Mouse (Mus musculus) forebrain, embryonic 11.5 days (tissue): ENCODE data around the gene 3110082J24Rik. TPM values are rescaled to one million over a fixed set of nuclear protein-coding genes. Genes with fewer than 3 reads are reported as not detected.

Experiments used
- ATAC-seq: fragments of 200-750 bp; cut with Nextera tagmentation; replicated peaks from 2 replicates; pipeline ENCODE4 v1.8.0; 2017; ENCODE audit warnings: moderate TSS enrichment; ENCODE audit not compliant: low FRiP score
- DNase-seq: peaks from one replicate; pipeline ENCODE4 v3.0.0-alpha.2; 2017; ENCODE audit warnings: low spot score
- H3K27ac ChIP-seq: fragments of 300-500 bp; sonication (generic); 2 replicates; pipeline ENCODE4 v1.5.1; 2014; ENCODE audit warnings: low read depth, low read length
- H3K27me3 ChIP-seq: fragments of 300-500 bp; sonication (generic); 2 replicates; pipeline ENCODE4 v1.6.1; 2014; ENCODE audit warnings: mild to moderate bottlenecking, low read length, mixed read lengths; ENCODE audit not compliant: control insufficient read depth, insufficient read depth
- H3K36me3 ChIP-seq: fragments of 300-500 bp; sonication (generic); 2 replicates; pipeline ENCODE4 v1.6.1; 2014; ENCODE audit warnings: mild to moderate bottlenecking, low read length, moderate library complexity, mixed read lengths; ENCODE audit not compliant: control insufficient read depth, insufficient read depth
- H3K4me1 ChIP-seq: fragments of 300-500 bp; sonication (generic); replicated peaks from 2 replicates; pipeline ENCODE4 v1.6.1; 2014; ENCODE audit warnings: low read length, mixed read lengths; ENCODE audit not compliant: control insufficient read depth, insufficient read depth
- H3K4me2 ChIP-seq: fragments of 300-500 bp; sonication (generic); 2 replicates; pipeline ENCODE4 v1.6.1; 2014; ENCODE audit warnings: low read depth, mild to moderate bottlenecking, low read length, moderate library complexity, mixed read lengths; ENCODE audit not compliant: severe bottlenecking
- H3K4me3 ChIP-seq: fragments of 300-500 bp; sonication (generic); 2 replicates; pipeline ENCODE4 v1.5.1; 2014; ENCODE audit warnings: low read depth, low read length
- H3K9ac ChIP-seq: fragments of 300-500 bp; sonication (generic); 2 replicates; pipeline ENCODE4 v1.6.1; 2014; ENCODE audit warnings: low read length
- H3K9me3 ChIP-seq: fragments of 300-500 bp; sonication (generic); 2 replicates; pipeline ENCODE4 v1.6.1; 2016; ENCODE audit warnings: low read length, mixed read lengths; ENCODE audit not compliant: control insufficient read depth
- WGBS: fragments of 180-500 bp; shearing (Covaris S2); extraction: QIAGEN DNeasy Blood & Tissue Kit; methylation state at CpG from one replicate; pipeline ENCODE4 v1.1.7; 2014; 5-methylcytosine and 5-hydroxymethylcytosine counted together
- polyA plus RNA-seq: library from polyadenylated mRNA; unstranded; fragments of >200 nt; fragmentation: Nextera tagmentation; extraction: Ambion mirVana; gene quantifications from 2 replicates; pipeline ENCODE4 v1.2.1, GENCODE M21; 2014

Gene 3110082J24Rik
- polyA plus RNA-seq, 1 experiment from 2014 or later = 4.7 TPM

DNA sequence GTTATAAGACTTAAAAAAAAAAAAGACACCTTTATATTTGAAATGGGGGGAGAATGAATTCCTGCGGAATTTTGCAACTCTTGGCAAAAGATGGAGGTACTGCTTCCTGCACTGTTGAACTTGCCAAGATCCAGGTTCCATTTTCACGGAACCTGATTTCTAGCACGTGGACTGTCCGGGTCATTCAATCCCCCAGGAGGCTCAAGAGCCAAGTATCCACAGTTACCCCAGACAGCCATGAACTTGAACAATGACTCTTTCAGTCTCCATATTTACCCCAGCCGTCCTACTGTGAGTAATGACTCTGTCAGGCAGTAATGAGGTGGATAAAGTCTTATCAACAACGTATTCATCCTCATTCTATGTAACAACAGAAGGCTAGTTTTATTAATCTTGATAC lies 40.6 kb upstream of the 3110082J24Rik start:
- DNase-seq (no peak), ATAC-seq (no peak)
- 91% methylated on average over 6 of the region's 6 CpGs for WGBS
- no peaks in the 10 kb centered on the region; the same call in 1 of the 2 replicates for H3K4me1 ChIP-seq
- no peak overlapping the region for H3K27ac ChIP-seq
- H3K27me3 ChIP-seq = no peaks in the 10 kb centered on the region
- H3K9ac ChIP-seq = no peak overlapping the region
- H3K4me3 ChIP-seq = no peak overlapping the region
- no peaks in the 10 kb centered on the region for H3K9me3 ChIP-seq
- no peak overlapping the region for H3K4me2 ChIP-seq
- H3K36me3 ChIP-seq = peaks cover 4% of the 10 kb centered on the region; the same call in 1 of the 2 replicates

GRCm38 (mm10) chr5:30138193-30138592 lies 32.3 kb upstream of the 3110082J24Rik start:
- ATAC-seq (no peak), DNase-seq (no peak)
- Histone ChIP-seq H3K9ac (no peak overlapping the region), H3K4me2 (no peak overlapping the region), H3K27ac (no peak overlapping the region), H3K27me3 (no peaks in the 10 kb centered on the region), H3K4me1 (no peaks in the 10 kb centered on the region), H3K4me3 (no peak overlapping the region), H3K36me3 (no peaks in the 10 kb centered on the region; the same call in 1 of the 2 replicates), H3K9me3 (no peaks in the 10 kb centered on the region)
- 90% methylated on average over 4 of the region's 4 CpGs for WGBS

- no peak overlapping the region for H3K27ac ChIP-seq
- no peaks in the 10 kb centered on the region for H3K9me3 ChIP-seq
- no peak overlapping the region for H3K9ac ChIP-seq
- 94% methylated on average over 9 of the region's 9 CpGs for WGBS
- H3K4me1 ChIP-seq = no peaks in the 10 kb centered on the region
- no peak for DNase-seq
- no peaks in the 10 kb centered on the region for H3K27me3 ChIP-seq
- no peak overlapping the region for H3K4me3 ChIP-seq
- no peak overlapping the region for H3K4me2 ChIP-seq
- ATAC-seq = no peak
- H3K36me3 ChIP-seq = no peaks in the 10 kb centered on the region; the same call in 1 of the 2 replicates
These were observed 31.4 kb upstream of the 3110082J24Rik start for GRCm38 (mm10) chr5:30137271-30137670.

DNA sequence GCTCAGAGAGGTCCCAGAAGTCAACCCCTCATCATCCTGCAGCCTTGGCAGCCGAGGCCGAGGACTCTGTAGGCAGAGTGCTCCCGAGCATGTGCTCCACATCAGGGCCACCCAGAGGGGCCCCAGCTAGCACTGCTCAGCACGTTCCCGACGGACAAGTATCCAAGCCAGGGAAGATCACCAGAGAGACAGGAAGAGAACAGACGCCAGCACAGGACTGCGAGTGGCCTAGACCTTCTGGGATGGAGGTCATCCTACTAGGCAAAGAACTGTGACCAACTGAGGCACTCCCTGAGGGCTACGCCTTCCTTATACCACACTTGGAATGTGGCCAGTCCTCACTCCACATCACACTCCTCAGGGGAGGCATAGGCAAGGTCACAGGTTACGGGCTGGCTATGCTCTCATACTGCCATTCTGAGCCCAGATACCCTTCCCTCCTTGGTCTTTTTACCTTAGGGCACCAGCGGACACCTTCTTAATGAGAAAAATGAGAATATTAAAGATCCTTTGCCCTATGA lies 29.9 kb upstream of the 3110082J24Rik start:
- H3K9me3 ChIP-seq = no peaks in the 10 kb centered on the region
- no peaks in the 10 kb centered on the region for H3K4me1 ChIP-seq
- H3K27ac ChIP-seq = no peak overlapping the region
- 92% methylated on average over 11 of the region's 11 CpGs for WGBS
- no peaks in the 10 kb centered on the region for H3K27me3 ChIP-seq
- H3K9ac ChIP-seq = no peak overlapping the region
- no peak for ATAC-seq
- no peak overlapping the region for H3K4me2 ChIP-seq
- H3K36me3 ChIP-seq = no peaks in the 10 kb centered on the region; the same call in 1 of the 2 replicates
- no peak overlapping the region for H3K4me3 ChIP-seq
- no peak for DNase-seq

DNA sequence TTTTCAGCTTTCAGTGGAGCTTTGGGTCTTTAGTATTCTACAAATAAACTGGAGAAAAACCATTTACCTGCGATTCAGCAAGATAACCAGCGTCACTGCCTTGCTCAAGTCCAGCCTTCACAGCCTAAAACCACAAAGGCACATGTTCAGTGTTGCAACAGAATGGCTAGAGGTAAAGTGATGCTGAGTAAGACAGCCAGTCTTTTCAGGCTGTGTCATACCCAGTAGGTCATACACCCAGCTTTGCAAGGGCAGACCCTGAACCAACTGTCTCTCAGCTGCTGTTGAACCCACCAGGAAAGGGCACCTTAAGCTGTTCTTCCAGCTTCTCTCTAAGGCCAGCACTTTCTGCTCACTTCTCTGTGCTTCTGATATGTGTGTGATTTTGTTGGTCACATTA lies 26.3 kb upstream of the 3110082J24Rik start:
- no peak overlapping the region for H3K4me2 ChIP-seq
- H3K36me3 ChIP-seq = no peaks in the 10 kb centered on the region; the same call in 1 of the 2 replicates
- WGBS = 91% methylated on average over 2 of the region's 2 CpGs
- ATAC-seq (no peak), DNase-seq (no peak)
- H3K9ac ChIP-seq = no peak overlapping the region
- no peak overlapping the region for H3K27ac ChIP-seq
- H3K4me3 ChIP-seq = no peak overlapping the region
- H3K9me3 ChIP-seq = no peaks in the 10 kb centered on the region
- no peaks in the 10 kb centered on the region for H3K4me1 ChIP-seq
- H3K27me3 ChIP-seq = no peaks in the 10 kb centered on the region

- Histone ChIP-seq H3K4me2 (no peak overlapping the region), H3K36me3 (no peaks in the 10 kb centered on the region; the same call in 1 of the 2 replicates)
- 90% methylated on average over 4 of the region's 4 CpGs for WGBS
These were observed 25.4 kb upstream of the 3110082J24Rik start for GRCm38 (mm10) chr5:30131246-30131645.

DNA sequence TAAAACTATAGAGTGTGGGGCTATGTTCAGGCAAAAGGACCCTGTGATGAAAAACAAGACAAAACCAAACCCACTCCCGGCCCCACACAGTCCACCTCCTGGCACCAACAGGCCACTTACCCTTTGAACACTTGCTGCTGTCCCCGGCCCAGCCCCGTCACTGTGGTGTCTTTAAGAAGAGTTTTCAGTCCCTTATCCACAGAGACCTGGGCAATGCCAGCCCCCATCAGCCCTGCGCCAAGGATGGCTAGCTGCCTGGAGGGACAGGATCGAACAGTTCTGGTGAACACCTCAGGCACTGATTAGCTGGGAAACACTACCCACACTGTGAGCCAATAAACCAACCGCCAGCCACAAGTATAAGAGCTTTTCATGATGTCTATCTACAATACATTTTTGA lies 22.8 kb upstream of the 3110082J24Rik start:
- Histone ChIP-seq H3K27ac (no peak overlapping the region), H3K27me3 (no peaks in the 10 kb centered on the region), H3K9me3 (no peaks in the 10 kb centered on the region), H3K4me1 (no peaks in the 10 kb centered on the region), H3K36me3 (peaks cover 3% of the 10 kb centered on the region; the same call in 1 of the 2 replicates), H3K4me2 (no peak overlapping the region), H3K4me3 (no peak overlapping the region), H3K9ac (no peak overlapping the region)
- 94% methylated on average over 6 of the region's 6 CpGs for WGBS
- ATAC-seq (no peak), DNase-seq (no peak)

More at GRCm38 (mm10) chr5:30131246-30131645, 25.4 kb upstream of the 3110082J24Rik start:
- ATAC-seq = no peak
- no peak overlapping the region for H3K4me3 ChIP-seq
- H3K27ac ChIP-seq = no peak overlapping the region
- H3K9me3 ChIP-seq = no peaks in the 10 kb centered on the region
- no peaks in the 10 kb centered on the region for H3K27me3 ChIP-seq
- no peak for DNase-seq
- no peak overlapping the region for H3K9ac ChIP-seq
- no peaks in the 10 kb centered on the region for H3K4me1 ChIP-seq

DNA sequence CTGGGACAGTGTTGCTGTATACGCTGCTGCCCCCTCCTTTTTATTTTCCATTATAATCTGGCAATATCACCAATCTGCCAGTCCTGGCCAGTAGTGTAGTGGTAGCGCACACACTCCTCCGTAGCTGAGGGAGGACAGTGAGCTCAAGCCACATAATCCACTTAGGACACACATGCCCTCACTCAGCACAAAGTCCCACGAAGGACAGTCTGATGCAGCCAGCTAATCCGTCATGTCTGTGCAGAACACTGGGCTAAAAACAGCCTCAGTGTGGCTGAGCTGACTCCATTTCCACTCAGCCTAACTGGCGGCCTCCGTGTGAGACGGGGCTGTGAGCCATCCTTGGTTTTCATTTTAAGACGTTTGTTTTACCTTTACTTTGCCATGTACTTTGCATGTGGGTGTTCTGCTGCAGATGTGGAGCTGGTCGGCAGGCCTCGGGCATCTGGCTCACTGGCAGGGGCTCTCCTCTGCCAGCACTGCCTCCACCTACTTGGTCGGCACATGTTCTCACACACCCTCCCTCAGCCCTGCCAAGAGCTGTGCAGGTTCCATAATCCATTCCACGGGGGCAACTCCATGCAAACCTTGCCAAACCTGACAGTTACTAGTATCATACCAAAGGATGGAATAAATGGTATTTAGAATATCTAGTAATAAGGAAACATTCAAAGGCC lies 22.2 kb upstream of the 3110082J24Rik start:
- Histone ChIP-seq H3K27me3 (no peaks in the 10 kb centered on the region), H3K4me1 (no peaks in the 10 kb centered on the region), H3K9me3 (no peaks in the 10 kb centered on the region), H3K36me3 (peaks cover 7% of the 10 kb centered on the region; the same call in 1 of the 2 replicates), H3K27ac (no peak overlapping the region), H3K4me2 (no peak overlapping the region), H3K4me3 (no peak overlapping the region), H3K9ac (no peak overlapping the region)
- 90% methylated on average over 13 of the region's 13 CpGs for WGBS
- ATAC-seq (no peak), DNase-seq (no peak)

DNA sequence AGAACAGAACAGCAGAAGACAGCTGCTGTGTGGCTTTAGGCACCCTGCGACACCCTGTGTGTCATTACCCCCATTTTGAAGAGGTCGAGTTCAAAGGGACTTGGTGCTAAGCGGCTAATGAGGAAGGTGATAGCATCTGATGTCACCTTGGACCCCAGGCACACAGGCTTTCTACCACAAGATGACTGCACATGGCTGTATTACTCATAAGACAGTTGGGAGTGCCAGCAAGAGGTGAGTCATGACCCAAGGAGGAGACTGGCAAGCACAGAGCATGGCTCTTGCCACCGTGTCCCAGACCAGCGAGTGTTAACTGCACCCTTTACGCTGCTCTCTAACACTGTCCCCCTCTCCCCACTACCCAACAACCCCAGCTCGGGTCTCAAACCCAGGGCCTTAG lies 20.9 kb upstream of the 3110082J24Rik start:
- peaks cover 8% of the 10 kb centered on the region; the same call in 1 of the 2 replicates for H3K36me3 ChIP-seq
- H3K9ac ChIP-seq = no peak overlapping the region
- no peaks in the 10 kb centered on the region for H3K4me1 ChIP-seq
- H3K27me3 ChIP-seq = no peaks in the 10 kb centered on the region
- H3K4me2 ChIP-seq = no peak overlapping the region
- H3K9me3 ChIP-seq = no peaks in the 10 kb centered on the region
- H3K27ac ChIP-seq = no peak overlapping the region
- DNase-seq = no peak
- 91% methylated on average over 7 of the region's 7 CpGs for WGBS
- no peak for ATAC-seq
- no peak overlapping the region for H3K4me3 ChIP-seq
